ENCODE assay signal across 18 mouse cellular contexts in genomic region chr4:82336951-82337381, GRCm38 (mm10).
DNase-seq lines count a peak whose midpoint lies in the region; ATAC-seq and TF ChIP-seq lines count a peak whose summit lies in the region.
"Had no signal": no experiment of that assay in that cellular context is flagged by ENCODE, and none has a peak within 500 bp of the region (broad histone marks: within the 10 kb centered on the region; RNA-seq: fewer than 3 reads in every experiment).

No protein-coding gene starts in this region.

- no peak overlapping the region for H3K4me3 ChIP-seq in forebrain, embryonic 11.5 days (ENCODE audit: low read depth, low read length)
- H3K4me3 ChIP-seq in forebrain, embryonic 10.5 days, result no peak overlapping the region
- H3K4me3 ChIP-seq in lung, embryonic 16.5 days (ENCODE audit: low read length), result no peak overlapping the region
- H3K4me3 ChIP-seq in forebrain, postnatal 0 days (ENCODE audit: low read depth, low read length), result no peak overlapping the region
- H3K4me3 ChIP-seq in neural tube, embryonic 15.5 days (replicated peaks), result no peak overlapping the region
- H3K4me3 ChIP-seq: neural tube, embryonic 13.5 days had no signal

- H3K27ac ChIP-seq in forebrain, embryonic 11.5 days (ENCODE audit: low read depth, low read length), result peak overlapping the region; percentile 41; the same call in 1 of the 2 replicates
- no peak overlapping the region for H3K27ac ChIP-seq in forebrain, embryonic 10.5 days
- 0 out of 2 replicates have a peak overlapping the region, but pooled peaks have one; percentile 9 for H3K27ac ChIP-seq in lung, embryonic 16.5 days (ENCODE audit: low read length)
- H3K27ac ChIP-seq in forebrain, postnatal 0 days (ENCODE audit: low read depth, low read length), result no peak overlapping the region
- H3K27ac ChIP-seq in neural tube, embryonic 15.5 days (replicated peaks), result no peak overlapping the region
- H3K27ac ChIP-seq: liver, embryonic 14.5 days; neural tube, embryonic 13.5 days had no signal

- no peak overlapping the region for H3K9ac ChIP-seq in forebrain, embryonic 11.5 days (ENCODE audit: low read length)
- no peak overlapping the region for H3K9ac ChIP-seq in lung, embryonic 16.5 days (ENCODE audit: low read length)
- H3K9ac ChIP-seq in forebrain, postnatal 0 days, result no peak overlapping the region
- no peak overlapping the region for H3K9ac ChIP-seq in neural tube, embryonic 15.5 days (replicated peaks)
- H3K9ac ChIP-seq: liver, embryonic 14.5 days; neural tube, embryonic 13.5 days had no signal

- peaks cover 7% of the 10 kb centered on the region for H3K4me1 ChIP-seq in forebrain, embryonic 11.5 days (replicated peaks; ENCODE audit: control insufficient read depth, insufficient read depth, low read length)
- H3K4me1 ChIP-seq in forebrain, embryonic 10.5 days, result peaks cover 28% of the 10 kb centered on the region
- H3K4me1 ChIP-seq in lung, embryonic 16.5 days (replicated peaks; ENCODE audit: control insufficient read depth, insufficient read depth, low read length), result peaks cover 7% of the 10 kb centered on the region; the same call in 1 of the 2 replicates
- peaks cover 17% of the 10 kb centered on the region for H3K4me1 ChIP-seq in forebrain, postnatal 0 days (ENCODE audit: insufficient read depth)
- peaks cover 15% of the 10 kb centered on the region for H3K4me1 ChIP-seq in neural tube, embryonic 15.5 days

- TF ChIP-seq CTCF in forebrain, postnatal 0 days (IDR thresholded peaks at IDR 0.05; ENCODE audit: low read depth), result no peak

- no peak for DNase-seq in forebrain, embryonic 11.5 days (ENCODE audit: low spot score)
- DNase-seq in forebrain, embryonic 10.5 days (ENCODE audit: extremely low spot score, low spot score), result no peak
- no peak for DNase-seq in lung, postnatal 14 days
- peak; percentile 53 for DNase-seq in forebrain, postnatal 0 days
- DNase-seq in ovary, postnatal 36 days (ENCODE audit: low spot score), result no peak
- no peak for DNase-seq in layer of hippocampus, adult 11-12 months (ENCODE audit: low spot score)
- DNase-seq: adrenal gland, postnatal 25 days; cerebellum, postnatal 25 days; heart, postnatal 14 days; kidney, adult 11 months; kidney, postnatal 14 days; left cerebral cortex, postnatal 4 days; right cerebral cortex, adult 18-20 months had no signal

- H3K27me3 ChIP-seq in forebrain, embryonic 11.5 days (ENCODE audit: control insufficient read depth, insufficient read depth, low read length), result no peaks in the 10 kb centered on the region
- no peaks in the 10 kb centered on the region for H3K27me3 ChIP-seq in forebrain, embryonic 10.5 days (ENCODE audit: poor library complexity, severe bottlenecking)
- H3K27me3 ChIP-seq in lung, embryonic 16.5 days (ENCODE audit: control insufficient read depth, insufficient read depth, low read depth, low read length), result no peaks in the 10 kb centered on the region
- H3K27me3 ChIP-seq in forebrain, postnatal 0 days (ENCODE audit: insufficient read depth, low read length), result no peaks in the 10 kb centered on the region
- no peaks in the 10 kb centered on the region for H3K27me3 ChIP-seq in neural tube, embryonic 15.5 days (replicated peaks)
- H3K27me3 ChIP-seq: CH12.LX; neural tube, embryonic 13.5 days had no signal

- 50% methylated on average over 11 of the region's 11 CpGs for WGBS in forebrain, embryonic 11.5 days
- WGBS in forebrain, embryonic 10.5 days, result 58% methylated on average over 11 of the region's 11 CpGs
- 54% methylated on average over 11 of the region's 11 CpGs for WGBS in lung, embryonic 16.5 days
- WGBS in forebrain, postnatal 0 days, result 40% methylated on average over 11 of the region's 11 CpGs
- 39% methylated on average over 11 of the region's 11 CpGs for WGBS in neural tube, embryonic 15.5 days

- H3K9me3 ChIP-seq in forebrain, embryonic 11.5 days (ENCODE audit: control insufficient read depth, low read length), result no peaks in the 10 kb centered on the region
- H3K9me3 ChIP-seq in forebrain, embryonic 10.5 days, result no peaks in the 10 kb centered on the region
- H3K9me3 ChIP-seq in lung, embryonic 16.5 days (ENCODE audit: control insufficient read depth, low read length), result no peaks in the 10 kb centered on the region
- no peaks in the 10 kb centered on the region for H3K9me3 ChIP-seq in forebrain, postnatal 0 days (ENCODE audit: low read length)
- no peaks in the 10 kb centered on the region for H3K9me3 ChIP-seq in neural tube, embryonic 15.5 days (replicated peaks)
- H3K9me3 ChIP-seq: neural tube, embryonic 13.5 days had no signal

- no peak overlapping the region for H3K4me2 ChIP-seq in forebrain, embryonic 11.5 days (ENCODE audit: low read depth, low read length, severe bottlenecking)
- no peak overlapping the region for H3K4me2 ChIP-seq in lung, embryonic 16.5 days (ENCODE audit: low read depth, low read length)
- H3K4me2 ChIP-seq in forebrain, postnatal 0 days (ENCODE audit: low read depth), result no peak overlapping the region
- H3K4me2 ChIP-seq in neural tube, embryonic 15.5 days, result no peak overlapping the region
- H3K4me2 ChIP-seq: neural tube, embryonic 13.5 days had no signal

- H3K36me3 ChIP-seq in forebrain, embryonic 11.5 days (ENCODE audit: control insufficient read depth, insufficient read depth, low read length), result no peaks in the 10 kb centered on the region
- H3K36me3 ChIP-seq in forebrain, embryonic 10.5 days (replicated peaks), result no peaks in the 10 kb centered on the region
- peaks cover 2% of the 10 kb centered on the region; the same call in 1 of the 2 replicates for H3K36me3 ChIP-seq in lung, embryonic 16.5 days (ENCODE audit: control insufficient read depth, insufficient read depth, low read length)
- H3K36me3 ChIP-seq in forebrain, postnatal 0 days (ENCODE audit: insufficient read depth), result no peaks in the 10 kb centered on the region
- no peaks in the 10 kb centered on the region for H3K36me3 ChIP-seq in neural tube, embryonic 15.5 days
- H3K36me3 ChIP-seq: neural tube, embryonic 13.5 days had no signal

- peak; percentile 69 for ATAC-seq in forebrain, embryonic 11.5 days (replicated peaks; ENCODE audit: low FRiP score)
- no peak for ATAC-seq in lung, embryonic 16.5 days (ENCODE audit: low read depth)
- peak; percentile 53; the same call in 1 of the 2 replicates for ATAC-seq in forebrain, postnatal 0 days
- peak; percentile 70; the same call in 1 of the 2 replicates for ATAC-seq in neural tube, embryonic 15.5 days (ENCODE audit: low FRiP score)

Comparison
In these comparisons a context has a peak if more than half of its experiments do, and no peak if none do; other contexts are left out.
1. H3K27ac ChIP-seq: peak in forebrain, embryonic 11.5 days (single experiment) and lung, embryonic 16.5 days (single experiment); none in forebrain, embryonic 10.5 days (single experiment), forebrain, postnatal 0 days (single experiment) and neural tube, embryonic 15.5 days (single experiment).